Mouse (Mus musculus): Measurements from ENCODE around the gene Prkaa2. TPM values are rescaled to one million over a fixed set of nuclear protein-coding genes. Genes with fewer than 3 reads are reported as not detected.

Prkaa2 gene
- polyA plus RNA-seq, 1 experiment, result 1.7 TPM

DNA sequence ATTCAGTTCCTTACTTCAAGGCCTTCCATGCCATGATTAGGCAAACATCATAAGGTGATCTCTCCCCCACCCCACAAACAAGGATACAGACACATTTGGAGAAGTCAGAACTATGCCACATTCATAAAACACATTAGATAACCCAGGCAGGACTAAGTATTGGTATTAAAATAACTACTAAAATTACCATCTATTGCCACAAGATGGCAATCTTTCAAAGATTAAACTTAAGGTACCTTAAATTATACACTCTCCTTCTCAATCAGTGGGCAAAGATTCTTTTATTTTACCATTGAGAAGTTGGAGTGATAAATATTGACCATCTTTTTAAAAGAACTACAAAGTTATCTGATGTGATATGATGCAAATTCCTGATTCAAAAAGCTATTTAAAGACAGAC lies 75.4 kb downstream of the Prkaa2 start:
- H3K27ac ChIP-seq (ENCODE audit: control insufficient read depth, insufficient read depth, low read length), result no peak overlapping the region
- TF ChIP-seq POLR2A (IDR thresholded peaks at IDR 0.05; ENCODE audit: control insufficient read depth, extremely low read depth, insufficient read depth, low read length, poor library complexity), result no peak
- no peak for TF ChIP-seq CTCF (IDR thresholded peaks at IDR 0.05; ENCODE audit: borderline replicate concordance, control insufficient read depth, extremely low read depth, insufficient read depth, low read length, poor library complexity)
- DNase-seq, result no peak
- H3K36me3 ChIP-seq (ENCODE audit: control insufficient read depth, insufficient read depth, low read length), result no peaks in the 10 kb centered on the region
- no peaks in the 10 kb centered on the region for H3K4me1 ChIP-seq (replicated peaks; ENCODE audit: control insufficient read depth, insufficient read depth, low read length)
- no peaks in the 10 kb centered on the region for H3K27me3 ChIP-seq (ENCODE audit: control insufficient read depth, insufficient read depth, low read length)
- no peak overlapping the region for H3K4me3 ChIP-seq (ENCODE audit: control insufficient read depth, insufficient read depth, low read length)

DNA sequence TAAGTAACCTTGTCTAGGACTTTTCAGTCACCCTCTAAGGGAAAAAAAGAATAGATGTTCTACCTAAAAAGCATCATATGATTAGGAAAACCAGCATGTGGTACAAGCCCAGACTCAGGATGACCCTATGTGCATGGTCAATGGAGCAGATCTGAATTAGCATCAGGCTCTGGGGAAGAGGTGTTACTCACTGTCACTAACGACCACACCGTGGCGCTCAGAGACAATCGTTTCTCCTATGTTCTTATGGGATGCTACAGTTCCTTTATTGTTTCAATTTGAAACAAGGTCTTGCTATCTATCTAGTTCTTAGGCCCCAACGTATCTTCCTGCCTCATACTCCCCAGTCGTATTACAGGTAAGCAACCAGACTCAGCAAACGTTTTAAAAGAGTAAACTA lies 76.5 kb downstream of the Prkaa2 start:
- TF ChIP-seq CTCF (IDR thresholded peaks at IDR 0.05; ENCODE audit: borderline replicate concordance, control insufficient read depth, extremely low read depth, insufficient read depth, low read length, poor library complexity), result no peak
- no peak for TF ChIP-seq POLR2A (IDR thresholded peaks at IDR 0.05; ENCODE audit: control insufficient read depth, extremely low read depth, insufficient read depth, low read length, poor library complexity)
- Histone ChIP-seq H3K27ac (ENCODE audit: control insufficient read depth, insufficient read depth, low read length) (no peak overlapping the region), H3K4me1 (replicated peaks; ENCODE audit: control insufficient read depth, insufficient read depth, low read length) (no peaks in the 10 kb centered on the region), H3K4me3 (ENCODE audit: control insufficient read depth, insufficient read depth, low read length) (no peak overlapping the region), H3K36me3 (ENCODE audit: control insufficient read depth, insufficient read depth, low read length) (no peaks in the 10 kb centered on the region), H3K27me3 (ENCODE audit: control insufficient read depth, insufficient read depth, low read length) (no peaks in the 10 kb centered on the region)
- DNase-seq, result no peak
- 81% methylated on average over 7 of the region's 7 CpGs for WGBS

GRCm38 (mm10) chr4:105031104-105031503 lies 78.6 kb downstream of the Prkaa2 start:
- no peak for DNase-seq
- no peaks in the 10 kb centered on the region for H3K4me1 ChIP-seq (replicated peaks; ENCODE audit: control insufficient read depth, insufficient read depth, low read length)
- TF ChIP-seq CTCF (IDR thresholded peaks at IDR 0.05; ENCODE audit: borderline replicate concordance, control insufficient read depth, extremely low read depth, insufficient read depth, low read length, poor library complexity) (no peak), POLR2A (IDR thresholded peaks at IDR 0.05; ENCODE audit: control insufficient read depth, extremely low read depth, insufficient read depth, low read length, poor library complexity) (no peak)
- WGBS, result 94% methylated on average over 8 of the region's 8 CpGs
- no peak overlapping the region for H3K4me3 ChIP-seq (ENCODE audit: control insufficient read depth, insufficient read depth, low read length)
- H3K27ac ChIP-seq (ENCODE audit: control insufficient read depth, insufficient read depth, low read length), result no peak overlapping the region
- no peaks in the 10 kb centered on the region for H3K27me3 ChIP-seq (ENCODE audit: control insufficient read depth, insufficient read depth, low read length)
- H3K36me3 ChIP-seq (ENCODE audit: control insufficient read depth, insufficient read depth, low read length), result no peaks in the 10 kb centered on the region

- no peak for DNase-seq
- no peaks in the 10 kb centered on the region for H3K4me1 ChIP-seq (replicated peaks; ENCODE audit: control insufficient read depth, insufficient read depth, low read length)
- H3K36me3 ChIP-seq (ENCODE audit: control insufficient read depth, insufficient read depth, low read length), result no peaks in the 10 kb centered on the region
- 91% methylated on average over 6 of the region's 6 CpGs for WGBS
- H3K4me3 ChIP-seq (ENCODE audit: control insufficient read depth, insufficient read depth, low read length), result no peak overlapping the region
- no peak overlapping the region for H3K27ac ChIP-seq (ENCODE audit: control insufficient read depth, insufficient read depth, low read length)
- no peak for TF ChIP-seq POLR2A (IDR thresholded peaks at IDR 0.05; ENCODE audit: control insufficient read depth, extremely low read depth, insufficient read depth, low read length, poor library complexity)
- no peak for TF ChIP-seq CTCF (IDR thresholded peaks at IDR 0.05; ENCODE audit: borderline replicate concordance, control insufficient read depth, extremely low read depth, insufficient read depth, low read length, poor library complexity)
- H3K27me3 ChIP-seq (ENCODE audit: control insufficient read depth, insufficient read depth, low read length), result no peaks in the 10 kb centered on the region
Measured at GRCm38 (mm10) chr4:105027278-105027677, 82.4 kb downstream of the Prkaa2 start.

GRCm38 (mm10) chr4:105016006-105016613 lies 93.6 kb downstream of the Prkaa2 start:
- Histone ChIP-seq H3K4me1 (replicated peaks; ENCODE audit: control insufficient read depth, insufficient read depth, low read length) (no peaks in the 10 kb centered on the region), H3K36me3 (ENCODE audit: control insufficient read depth, insufficient read depth, low read length) (no peaks in the 10 kb centered on the region), H3K27me3 (ENCODE audit: control insufficient read depth, insufficient read depth, low read length) (no peaks in the 10 kb centered on the region), H3K4me3 (ENCODE audit: control insufficient read depth, insufficient read depth, low read length) (no peak overlapping the region), H3K27ac (ENCODE audit: control insufficient read depth, insufficient read depth, low read length) (no peak overlapping the region)
- no peak for TF ChIP-seq CTCF (IDR thresholded peaks at IDR 0.05; ENCODE audit: borderline replicate concordance, control insufficient read depth, extremely low read depth, insufficient read depth, low read length, poor library complexity)
- TF ChIP-seq POLR2A (IDR thresholded peaks at IDR 0.05; ENCODE audit: control insufficient read depth, extremely low read depth, insufficient read depth, low read length, poor library complexity), result no peak
- no peak for DNase-seq
- 86% methylated on average over 4 of the region's 4 CpGs for WGBS

DNA sequence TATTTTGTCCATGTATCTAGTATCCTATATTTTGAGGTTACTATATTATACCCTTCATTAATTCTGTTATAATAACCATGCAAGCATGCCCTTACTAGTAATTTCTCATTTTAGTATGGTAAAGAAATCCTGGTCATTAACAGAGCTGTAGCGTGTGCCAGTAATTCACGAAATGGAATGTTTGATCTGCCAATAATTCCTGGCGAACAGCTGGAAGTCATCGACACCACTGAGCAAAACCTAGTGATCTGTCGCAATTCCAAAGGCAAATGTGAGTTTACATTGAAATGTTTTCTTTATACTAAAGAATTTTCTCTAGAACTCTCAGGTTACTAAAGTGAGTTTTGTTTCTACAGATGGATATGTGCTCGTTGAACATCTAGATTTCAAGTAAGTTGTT lies 94.2 kb downstream of the Prkaa2 start:
- Histone ChIP-seq H3K27ac (ENCODE audit: control insufficient read depth, insufficient read depth, low read length) (no peak overlapping the region), H3K36me3 (ENCODE audit: control insufficient read depth, insufficient read depth, low read length) (no peaks in the 10 kb centered on the region), H3K4me3 (ENCODE audit: control insufficient read depth, insufficient read depth, low read length) (no peak overlapping the region), H3K27me3 (ENCODE audit: control insufficient read depth, insufficient read depth, low read length) (no peaks in the 10 kb centered on the region), H3K4me1 (replicated peaks; ENCODE audit: control insufficient read depth, insufficient read depth, low read length) (no peaks in the 10 kb centered on the region)
- no peak for TF ChIP-seq CTCF (IDR thresholded peaks at IDR 0.05; ENCODE audit: borderline replicate concordance, control insufficient read depth, extremely low read depth, insufficient read depth, low read length, poor library complexity)
- TF ChIP-seq POLR2A (IDR thresholded peaks at IDR 0.05; ENCODE audit: control insufficient read depth, extremely low read depth, insufficient read depth, low read length, poor library complexity), result no peak
- no peak for DNase-seq
- 91% methylated on average over 6 of the region's 6 CpGs for WGBS

- H3K27me3 ChIP-seq (ENCODE audit: control insufficient read depth, insufficient read depth, low read length), result no peaks in the 10 kb centered on the region
- H3K4me1 ChIP-seq (replicated peaks; ENCODE audit: control insufficient read depth, insufficient read depth, low read length), result no peaks in the 10 kb centered on the region
- TF ChIP-seq POLR2A (IDR thresholded peaks at IDR 0.05; ENCODE audit: control insufficient read depth, extremely low read depth, insufficient read depth, low read length, poor library complexity), result no peak
- TF ChIP-seq CTCF (IDR thresholded peaks at IDR 0.05; ENCODE audit: borderline replicate concordance, control insufficient read depth, extremely low read depth, insufficient read depth, low read length, poor library complexity), result no peak
- no peaks in the 10 kb centered on the region for H3K36me3 ChIP-seq (ENCODE audit: control insufficient read depth, insufficient read depth, low read length)
- no peak for DNase-seq
- no peak overlapping the region for H3K4me3 ChIP-seq (ENCODE audit: control insufficient read depth, insufficient read depth, low read length)
- H3K27ac ChIP-seq (ENCODE audit: control insufficient read depth, insufficient read depth, low read length), result no peak overlapping the region
- 77% methylated on average over 7 of the region's 7 CpGs for WGBS
Measured at GRCm38 (mm10) chr4:105013718-105014117, 96.0 kb downstream of the Prkaa2 start.

Data from thymus, adult 2 months (tissue).